Mouse (Mus musculus) myocyte (in vitro differentiated cells): ENCODE results near the gene Ryr1. TPM values are rescaled to one million over a fixed set of nuclear protein-coding genes. Genes with fewer than 3 reads are reported as not detected.

Experiments used
- H3K27me3 ChIP-seq: one replicate; pipeline ENCODE4 v1.6.1; 2011; ENCODE audit not compliant: control insufficient read depth, insufficient read depth, insufficient read length
- H3K36me3 ChIP-seq: one replicate; pipeline ENCODE4 v1.6.1; 2011; ENCODE audit not compliant: control insufficient read depth, insufficient read depth
- H3K4me2 ChIP-seq: one replicate; pipeline ENCODE4 v1.6.1; 2011; ENCODE audit warnings: low read depth, control low read depth
- H3K4me3 ChIP-seq: one replicate; pipeline ENCODE4 v1.5.1; 2011; ENCODE audit warnings: mild to moderate bottlenecking, control low read depth, moderate library complexity
- H3K79me2 ChIP-seq: one replicate; pipeline ENCODE4 v1.6.1; 2011; ENCODE audit not compliant: control insufficient read depth, insufficient read depth
- H3ac ChIP-seq: one replicate; pipeline ENCODE4 v1.6.1; 2011; ENCODE audit not compliant: control insufficient read depth, insufficient read length
- CEBPB ChIP-seq: IDR thresholded peaks from 2 replicates; pipeline ENCODE4 v1.6.1; 2011; ENCODE audit warnings: mild to moderate bottlenecking, moderate library complexity; ENCODE audit not compliant: poor library complexity, insufficient read depth, severe bottlenecking
- E2F4 ChIP-seq: IDR thresholded peaks from one replicate; pipeline ENCODE4 v1.6.1; 2011; ENCODE audit warnings: mild to moderate bottlenecking, control low read depth, moderate library complexity; ENCODE audit not compliant: insufficient read depth
- MAX ChIP-seq: IDR thresholded peaks from one replicate; pipeline ENCODE4 v1.6.1; 2011; ENCODE audit warnings: low read depth, mild to moderate bottlenecking, control low read depth
- MYOD1 ChIP-seq, 3 experiments: IDR thresholded peaks; one replicate each; pipeline ENCODE4 v1.6.1; 2011; ENCODE audit warnings: control low read depth in 2 of 3, low read depth in 2 of 3, mild to moderate bottlenecking in 2 of 3, moderate library complexity in 1 of 3; ENCODE audit not compliant: insufficient read length in 2 of 3, control insufficient read depth in 1 of 3
- MYOG ChIP-seq, 3 experiments: IDR thresholded peaks; one replicate each; pipeline ENCODE4 v1.6.1; 2011; ENCODE audit warnings: control low read depth in 2 of 3, low read depth in 2 of 3, mild to moderate bottlenecking in 2 of 3; ENCODE audit not compliant: insufficient read length in 2 of 3, control insufficient read depth in 1 of 3, insufficient read depth in 1 of 3
- POLR2A ChIP-seq: IDR thresholded peaks from one replicate; pipeline ENCODE4 v1.6.1; 2011; ENCODE audit warnings: low read depth, mild to moderate bottlenecking, control low read depth, moderate library complexity; ENCODE audit not compliant: insufficient read length
- POLR2AphosphoS2 ChIP-seq: IDR thresholded peaks from one replicate; pipeline ENCODE4 v1.6.1; 2011; ENCODE audit warnings: low read depth, control low read depth; ENCODE audit not compliant: insufficient read length
- REST ChIP-seq: IDR thresholded peaks from one replicate; pipeline ENCODE4 v1.6.1; 2011; ENCODE audit warnings: mild to moderate bottlenecking, control low read depth, moderate library complexity; ENCODE audit not compliant: insufficient read depth, insufficient read length
- SRF ChIP-seq: IDR thresholded peaks from one replicate; pipeline ENCODE4 v1.6.1; 2011; ENCODE audit warnings: low read depth; ENCODE audit not compliant: control insufficient read depth, insufficient read length
- TCF12 ChIP-seq: IDR thresholded peaks from one replicate; pipeline ENCODE4 v1.6.1; 2011; ENCODE audit warnings: mild to moderate bottlenecking, control low read depth; ENCODE audit not compliant: poor library complexity, insufficient read depth, severe bottlenecking
- TCF3 ChIP-seq: IDR thresholded peaks from one replicate; pipeline ENCODE4 v1.6.1; 2011; ENCODE audit warnings: low read depth, control low read depth; ENCODE audit not compliant: insufficient read length
- USF1 ChIP-seq: IDR thresholded peaks from one replicate; pipeline ENCODE4 v1.6.1; 2011; ENCODE audit warnings: low read depth, mild to moderate bottlenecking, control low read depth, moderate library complexity
- polyA plus RNA-seq: library from polyadenylated mRNA; unstranded; fragments of >200 nt; fragmentation: generic; extraction: Trizol; gene quantifications from one replicate; pipeline ENCODE4 v1.2.1, GENCODE M21; 2012; ENCODE audit warnings: missing spikeins

Ryr1 gene
- polyA plus RNA-seq, 1 experiment, result 73.1 TPM

DNA sequence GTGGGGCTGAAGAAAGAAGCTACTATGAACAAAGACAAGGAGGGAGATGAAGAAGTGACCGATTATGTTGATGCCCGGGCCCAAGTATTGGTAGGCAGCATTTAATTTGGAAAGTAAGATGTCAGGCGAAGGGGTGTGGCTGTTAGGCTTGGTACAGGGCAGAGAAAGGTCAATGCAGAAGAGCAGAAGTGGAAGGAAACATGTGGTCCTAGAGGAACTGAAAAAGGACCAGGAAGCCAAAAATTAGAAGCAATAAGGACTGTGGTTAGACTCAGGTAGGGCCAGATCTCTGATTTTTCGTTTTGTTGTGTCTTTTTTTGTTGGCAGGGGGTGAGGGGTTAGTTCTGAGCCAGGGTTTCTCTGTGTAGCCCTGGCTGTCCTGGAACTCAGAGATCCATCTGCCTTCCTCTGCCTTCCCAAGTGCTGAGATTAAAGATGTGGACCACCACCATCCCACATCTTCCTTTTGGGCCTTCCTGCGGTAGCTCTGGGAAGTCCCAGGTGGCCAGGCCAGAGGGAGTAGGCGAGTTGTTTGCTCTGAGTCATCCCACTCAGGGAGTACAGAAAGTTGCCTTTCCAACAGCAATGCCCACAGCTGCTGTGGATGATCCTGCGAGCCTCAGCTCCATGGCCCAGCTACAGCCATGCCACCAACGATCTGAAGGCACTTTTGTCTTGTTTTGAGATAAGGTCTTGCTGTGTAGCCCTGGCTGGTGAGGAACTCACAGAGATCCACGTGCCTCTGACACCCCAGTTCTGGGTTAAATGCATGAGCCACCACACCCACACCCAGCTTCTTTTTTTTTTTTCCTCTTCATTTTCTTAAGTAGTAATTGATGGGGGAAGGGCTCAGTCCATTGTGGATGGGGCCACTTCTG lies 117.5 kb downstream of the Ryr1 start:
- Histone ChIP-seq H3K36me3 (peaks cover 5% of the 10 kb centered on the region), H3K79me2 (no peaks in the 10 kb centered on the region), H3K27me3 (no peaks in the 10 kb centered on the region), H3K4me2 (no peak overlapping the region), H3ac (no peak overlapping the region), H3K4me3 (no peak overlapping the region)
- TF ChIP-seq MYOG (IDR thresholded peaks at IDR 0.05; ENCODE audit: control insufficient read depth in 1 of 3, insufficient read depth in 1 of 3, insufficient read length in 2 of 3, low read depth in 2 of 3) (peak in 1 of 3 experiments; percentile 38), MYOD1 (IDR thresholded peaks at IDR 0.05; ENCODE audit: control insufficient read depth in 1 of 3, insufficient read length in 2 of 3, low read depth in 2 of 3) (peak in 2 of 3 experiments; percentile 13 to 28), POLR2AphosphoS2 (peak; percentile 48), MAX (no peak)

DNA sequence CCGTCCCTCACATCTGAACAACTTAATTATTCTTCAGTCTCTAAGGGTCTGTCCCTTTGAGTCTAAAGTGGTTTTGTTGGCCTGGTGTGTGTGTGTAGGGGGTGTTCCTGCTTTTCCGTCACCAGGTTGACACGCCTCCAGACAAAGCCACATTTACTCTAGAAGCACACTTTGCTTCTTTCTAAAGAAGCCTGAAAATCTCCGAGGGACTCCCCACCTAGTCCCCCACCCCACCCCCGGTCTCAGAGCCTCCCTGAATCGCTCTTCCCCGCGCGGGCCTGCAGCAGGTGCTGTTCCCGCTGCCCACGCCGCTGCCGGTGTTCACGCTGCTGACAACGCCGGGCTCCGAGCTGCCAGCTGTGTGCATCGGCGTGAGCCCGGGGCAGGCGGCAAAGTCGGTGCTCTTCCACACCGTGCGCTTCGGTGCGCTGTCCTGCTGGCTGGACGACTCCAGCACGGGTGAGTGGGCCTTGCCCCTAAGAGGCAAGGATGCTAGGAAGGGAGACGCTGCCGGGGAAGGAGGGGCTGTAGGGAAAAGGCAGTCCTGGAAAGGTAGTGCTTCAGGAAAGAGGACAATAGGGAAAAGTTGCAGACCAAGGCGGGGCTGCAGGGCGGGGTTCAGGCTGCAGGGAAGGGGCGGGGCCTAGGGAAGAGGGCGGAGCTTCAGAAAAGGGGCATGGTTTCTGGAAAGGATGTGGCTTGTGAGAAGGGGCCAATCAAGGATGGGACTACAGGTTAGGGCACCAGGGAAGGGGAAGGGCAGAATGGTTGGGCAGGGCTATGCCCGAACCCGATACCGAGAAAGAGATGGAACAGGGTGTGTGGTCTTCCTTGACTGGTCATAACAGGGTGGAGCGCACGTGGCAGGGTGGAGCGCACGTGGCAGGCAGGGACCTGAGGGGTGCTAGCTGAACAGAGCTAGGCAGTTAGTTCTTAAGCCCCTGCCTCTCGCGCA lies 124.1 kb downstream of the Ryr1 start:
- Histone ChIP-seq H3K4me3 (no peak overlapping the region), H3K36me3 (no peaks in the 10 kb centered on the region)

DNA sequence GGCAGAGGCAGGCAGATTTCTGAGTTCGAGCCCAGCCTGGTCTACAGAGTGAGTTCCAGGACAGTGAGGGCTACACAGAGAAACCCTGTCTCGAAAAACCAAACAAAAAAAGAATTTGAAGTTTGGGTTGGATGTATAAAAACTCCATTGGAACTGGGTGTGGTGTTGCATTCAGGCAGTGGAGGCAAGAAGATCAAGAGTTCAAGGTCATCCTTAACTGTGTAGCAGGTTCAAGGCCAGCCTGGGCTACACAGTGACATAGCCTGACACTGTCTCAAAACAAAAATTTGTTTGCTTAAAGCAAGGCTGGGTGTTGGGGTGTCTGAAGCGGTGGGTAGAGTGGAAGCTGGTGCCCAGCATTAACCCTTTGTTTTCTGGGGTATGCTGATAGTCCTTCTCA lies 131.6 kb downstream of the Ryr1 start:
- Histone ChIP-seq H3K27me3 (peaks cover 17% of the 10 kb centered on the region), H3K4me3 (no peak overlapping the region), H3K4me2 (no peak overlapping the region), H3K79me2 (no peaks in the 10 kb centered on the region), H3K36me3 (no peaks in the 10 kb centered on the region), H3ac (no peak overlapping the region)
- no peak for TF ChIP-seq MAX
- no peak for TF ChIP-seq POLR2A
- TF ChIP-seq TCF3, result no peak
- TF ChIP-seq E2F4, result no peak
- no peak for TF ChIP-seq USF1
- TF ChIP-seq SRF, result no peak
- TF ChIP-seq MYOG (IDR thresholded peaks at IDR 0.05; ENCODE audit: control insufficient read depth in 1 of 3, insufficient read depth in 1 of 3, insufficient read length in 2 of 3, low read depth in 2 of 3), result no peak
- TF ChIP-seq REST, result no peak
- TF ChIP-seq CEBPB, result no peak
- no peak for TF ChIP-seq TCF12
- no peak for TF ChIP-seq POLR2AphosphoS2
- no peak for TF ChIP-seq MYOD1 (IDR thresholded peaks at IDR 0.05; ENCODE audit: control insufficient read depth in 1 of 3, insufficient read length in 2 of 3, low read depth in 2 of 3)

More for the DNA sequence above, 124.1 kb downstream of the Ryr1 start:
- TF ChIP-seq POLR2AphosphoS2, result peak; percentile 76
- no peak for TF ChIP-seq TCF3
- TF ChIP-seq CEBPB, result no peak
- TF ChIP-seq POLR2A, result peak; percentile 50
- peak in 2 of 3 experiments; percentile 5 to 41 for TF ChIP-seq MYOD1 (IDR thresholded peaks at IDR 0.05; ENCODE audit: control insufficient read depth in 1 of 3, insufficient read length in 2 of 3, low read depth in 2 of 3)
- no peak for TF ChIP-seq E2F4
- peak in 2 of 3 experiments; percentile 9 to 29 for TF ChIP-seq MYOG (IDR thresholded peaks at IDR 0.05; ENCODE audit: control insufficient read depth in 1 of 3, insufficient read depth in 1 of 3, insufficient read length in 2 of 3, low read depth in 2 of 3)
- H3K79me2 ChIP-seq, result no peaks in the 10 kb centered on the region
- no peak overlapping the region for H3K4me2 ChIP-seq
- no peaks in the 10 kb centered on the region for H3K27me3 ChIP-seq
- H3ac ChIP-seq, result no peak overlapping the region

DNA sequence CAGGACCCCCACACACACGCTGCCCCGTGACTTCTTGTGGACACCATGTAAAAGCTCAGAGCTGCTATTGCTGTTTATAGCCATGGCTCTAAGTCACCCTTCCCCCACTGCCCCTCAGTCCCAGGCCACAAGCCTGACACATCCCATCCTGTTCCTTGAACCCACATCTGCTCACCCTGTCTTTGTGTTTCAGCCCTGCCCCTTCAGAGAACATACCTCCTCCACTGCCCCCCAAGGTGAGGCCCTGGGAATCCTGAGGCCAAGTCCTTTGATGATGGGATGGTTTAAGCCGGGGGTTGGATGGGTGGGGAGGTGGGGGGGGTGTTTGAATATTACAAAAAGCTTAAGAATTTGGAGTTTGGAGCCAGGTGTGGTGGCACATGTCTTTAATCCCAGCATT lies 132.0 kb downstream of the Ryr1 start:
- H3K79me2 ChIP-seq, result no peaks in the 10 kb centered on the region
- H3K4me2 ChIP-seq, result no peak overlapping the region
- H3K4me3 ChIP-seq, result no peak overlapping the region
- H3ac ChIP-seq, result no peak overlapping the region
- no peak for TF ChIP-seq MAX
- no peaks in the 10 kb centered on the region for H3K36me3 ChIP-seq
- peaks cover 17% of the 10 kb centered on the region for H3K27me3 ChIP-seq

DNA sequence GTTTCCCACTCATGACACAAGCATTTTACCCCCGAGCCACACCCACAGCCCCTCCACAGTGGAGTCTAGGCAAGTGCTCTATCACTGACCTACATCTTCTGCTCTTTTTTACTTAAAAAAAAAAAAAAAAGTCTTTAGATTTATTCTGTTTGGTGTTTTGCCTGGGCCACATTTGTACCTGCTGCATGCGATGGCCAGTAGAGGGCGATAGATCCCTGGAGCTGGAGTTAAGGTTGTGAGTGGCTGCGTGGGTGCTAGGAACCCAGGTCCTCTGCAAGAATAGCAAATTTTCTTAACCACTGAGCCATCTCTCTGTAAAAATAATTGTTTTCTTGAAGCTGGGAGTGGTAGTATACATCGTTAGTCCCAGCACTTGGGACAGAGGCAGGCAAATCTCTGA lies 133.4 kb downstream of the Ryr1 start:
- no peak for TF ChIP-seq POLR2A
- no peak for TF ChIP-seq MAX
- TF ChIP-seq MYOG (IDR thresholded peaks at IDR 0.05; ENCODE audit: control insufficient read depth in 1 of 3, insufficient read depth in 1 of 3, insufficient read length in 2 of 3, low read depth in 2 of 3), result no peak
- no peak for TF ChIP-seq REST
- no peak for TF ChIP-seq TCF3
- no peak for TF ChIP-seq CEBPB

More for the DNA sequence above, 133.4 kb downstream of the Ryr1 start:
- Histone ChIP-seq H3ac (no peak overlapping the region), H3K27me3 (peaks cover 17% of the 10 kb centered on the region), H3K4me3 (no peak overlapping the region), H3K79me2 (no peaks in the 10 kb centered on the region), H3K36me3 (no peaks in the 10 kb centered on the region), H3K4me2 (no peak overlapping the region)
